Mouse (Mus musculus) mouse trophoblast stem cell (cell line): ENCODE measurements around the gene Casp12.
"Not testable (repeated sequence)": the region's sequence is repeated elsewhere in the genome, so short reads cannot be mapped to it uniquely, and the experiment has no call there.

ENCODE experiments used
- in situ Hi-C, 2 experiments: fragments of 300-500 bp; cut with MseI, MboI; formaldehyde crosslinking; loops; 2 replicates in 1 of 2; 3 replicates in 1 of 2; pipeline ENCODE4 v1.15.1; 2025

Casp12 gene

DNA sequence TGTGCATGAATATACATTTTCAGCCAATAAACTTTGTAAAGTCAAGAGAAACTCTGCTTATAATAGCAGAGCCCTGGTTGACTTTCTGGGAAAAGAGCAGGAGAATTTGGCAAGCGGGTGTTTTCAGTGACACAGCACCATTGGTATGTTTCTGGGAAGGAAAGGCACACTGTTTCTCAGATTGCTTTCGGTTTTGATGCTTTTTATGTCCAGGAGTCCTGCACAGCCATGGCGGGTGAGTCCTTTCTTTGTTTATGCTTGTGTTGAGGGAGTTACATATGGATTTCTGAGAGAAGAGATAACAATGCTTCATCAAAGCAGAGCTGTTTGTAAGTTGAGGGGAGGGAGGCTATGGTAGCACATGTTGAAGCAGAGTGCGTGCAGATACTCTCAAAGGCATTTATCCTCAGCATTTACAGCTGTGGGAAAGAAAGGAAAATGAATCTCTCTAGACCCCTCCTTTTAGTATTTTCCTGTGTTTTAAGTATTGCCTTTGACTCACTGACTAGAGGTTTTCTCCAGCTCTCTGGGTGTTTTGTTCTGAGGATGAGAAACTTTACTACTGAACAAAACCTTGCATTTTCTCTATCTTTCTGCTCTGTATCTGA, at the start of gene Casp12:
Gene Casp12, plus strand, starts transcription at position 140 of the 608 bp plus-strand sequence.
- in situ Hi-C loops = no loop called here

DNA sequence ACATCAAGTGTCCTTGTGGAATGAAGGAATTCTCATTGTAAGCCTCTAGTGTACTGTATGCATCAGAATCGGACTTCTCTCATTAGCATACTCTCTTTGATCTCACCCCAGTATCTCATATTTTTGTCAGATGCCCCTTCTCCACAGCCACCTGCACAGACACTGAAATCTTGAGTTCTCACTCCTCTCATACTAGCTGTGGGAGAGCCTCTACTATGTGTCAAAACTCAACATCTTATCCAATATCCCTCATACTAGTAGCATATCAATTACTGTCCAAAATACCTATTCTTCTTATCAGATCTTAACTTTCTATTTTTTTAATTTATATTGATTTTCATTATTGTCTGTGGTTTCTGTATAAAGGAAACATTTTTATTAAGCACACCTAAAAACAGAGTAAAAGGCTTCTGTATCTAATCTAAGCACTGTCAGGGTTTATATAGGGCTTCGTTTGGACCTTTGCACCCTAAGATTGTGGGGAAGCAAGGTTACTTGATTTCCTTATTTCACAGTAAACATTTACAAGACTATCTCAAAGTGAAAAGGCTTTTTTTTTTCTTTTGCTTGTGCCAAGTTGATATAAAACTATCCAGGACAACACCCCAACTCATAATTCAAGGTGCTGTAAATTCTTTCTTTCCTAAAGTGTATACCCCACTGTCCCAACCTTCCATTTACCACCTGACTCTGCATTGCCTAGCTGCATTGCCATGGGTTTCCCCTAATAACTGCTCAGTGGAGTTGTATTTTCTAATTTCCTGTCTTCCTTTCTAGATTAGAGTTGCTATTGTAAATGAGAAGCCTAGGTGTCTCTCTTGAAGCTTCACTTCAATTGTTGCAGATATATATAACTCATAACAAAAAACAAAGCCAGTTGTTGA, 48.6 kb upstream of the Casp12 start:
- in situ Hi-C loops = no loop called here

DNA sequence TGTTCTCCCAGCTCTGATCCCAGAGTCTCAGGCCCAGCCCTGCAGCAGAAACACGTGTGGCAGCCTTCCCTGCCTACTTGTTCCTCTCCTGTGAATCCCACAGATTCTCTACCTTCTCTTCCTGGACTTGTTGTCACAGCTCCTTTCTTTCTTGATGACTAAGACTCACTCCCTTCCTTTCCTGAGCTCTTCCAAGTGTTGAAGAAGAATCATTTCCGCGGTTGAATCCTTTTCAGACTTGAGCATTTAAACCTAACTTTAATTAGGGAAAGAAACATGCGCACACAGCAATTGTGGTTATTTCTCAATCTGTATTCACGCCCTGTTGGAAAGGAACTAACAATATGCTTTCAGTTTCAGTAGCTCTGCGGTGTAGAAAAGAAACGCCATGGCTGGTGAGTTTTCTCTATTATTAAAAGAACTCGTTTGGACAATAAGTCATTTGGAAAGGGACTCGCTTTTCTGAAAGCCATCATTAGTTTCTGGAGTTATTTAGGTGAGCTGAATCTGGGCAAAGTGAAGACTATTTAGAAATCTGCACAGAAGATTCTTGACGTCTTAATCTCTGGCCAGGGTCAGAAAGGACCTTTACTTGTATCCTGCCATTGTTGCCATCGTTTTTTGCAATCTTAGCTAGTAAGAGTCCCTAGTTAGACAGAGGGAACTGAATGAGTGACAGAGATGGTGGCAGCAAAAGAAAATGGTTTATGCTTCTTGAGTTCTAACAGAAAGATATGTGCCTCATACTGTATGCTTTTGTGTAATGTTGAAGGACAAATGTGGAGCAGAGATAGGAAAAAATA, 46.7 kb upstream of the Casp12 start, which contains the start of gene Casp1:
Gene Casp1, plus strand, starts transcription at position 189 of the 803 bp plus-strand sequence.
- in situ Hi-C loops = no loop called here

DNA sequence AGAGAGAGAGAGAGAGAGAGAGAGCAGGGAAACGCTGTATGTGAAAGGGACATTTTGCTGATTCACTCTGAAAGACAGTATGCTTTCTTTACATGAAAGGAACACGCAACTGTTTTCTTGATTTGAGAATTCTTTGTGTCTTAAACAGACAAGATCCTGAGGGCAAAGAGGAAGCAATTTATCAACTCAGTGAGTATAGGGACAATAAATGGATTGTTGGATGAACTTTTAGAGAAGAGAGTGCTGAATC, 46.2 kb upstream of the Casp12 start:
- in situ Hi-C loops = no loop called here

DNA sequence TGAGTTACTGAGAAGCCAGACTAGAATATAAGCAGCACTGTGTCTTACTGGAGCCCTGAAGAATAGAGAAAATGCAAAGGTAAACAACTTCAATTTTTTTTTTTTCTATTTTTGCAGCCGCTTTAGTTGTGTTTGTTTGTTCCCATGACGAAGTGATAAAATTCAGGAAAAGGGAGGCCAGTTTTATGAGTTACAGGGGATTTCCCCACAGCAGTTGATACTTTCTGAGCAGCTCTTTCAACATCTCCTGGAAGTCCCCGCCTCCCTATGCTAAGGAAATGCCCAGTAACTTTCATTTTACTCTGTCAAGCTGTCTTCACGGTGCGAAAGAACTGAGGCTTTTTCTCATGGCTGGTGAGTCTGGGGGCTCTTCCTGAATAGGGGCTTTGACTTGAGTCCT, 36.7 kb upstream of the Casp12 start, which contains the start of gene Casp4:
Gene Casp4, plus strand, starts transcription at position 268 of the 400 bp plus-strand sequence.
- in situ Hi-C loops = no loop called here

DNA sequence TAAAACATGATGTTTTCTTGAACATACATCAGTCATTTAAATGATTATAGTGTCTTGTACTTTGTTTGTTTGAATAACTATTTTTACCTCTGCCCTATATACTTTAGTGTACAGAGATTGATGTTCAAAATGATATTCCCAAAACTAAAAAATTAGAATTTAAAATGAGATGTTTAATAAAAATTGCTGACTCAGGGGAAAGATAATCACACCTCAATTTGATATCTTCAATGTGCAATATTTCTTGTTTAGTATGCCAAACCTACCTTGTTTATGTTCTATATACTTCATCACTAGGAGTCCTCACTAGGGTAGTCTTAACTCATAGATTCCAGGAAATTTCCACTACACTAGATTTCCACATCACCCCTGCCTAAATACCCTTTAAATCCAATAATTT, 35.1 kb upstream of the Casp12 start:
- in situ Hi-C loops = no loop called here

DNA sequence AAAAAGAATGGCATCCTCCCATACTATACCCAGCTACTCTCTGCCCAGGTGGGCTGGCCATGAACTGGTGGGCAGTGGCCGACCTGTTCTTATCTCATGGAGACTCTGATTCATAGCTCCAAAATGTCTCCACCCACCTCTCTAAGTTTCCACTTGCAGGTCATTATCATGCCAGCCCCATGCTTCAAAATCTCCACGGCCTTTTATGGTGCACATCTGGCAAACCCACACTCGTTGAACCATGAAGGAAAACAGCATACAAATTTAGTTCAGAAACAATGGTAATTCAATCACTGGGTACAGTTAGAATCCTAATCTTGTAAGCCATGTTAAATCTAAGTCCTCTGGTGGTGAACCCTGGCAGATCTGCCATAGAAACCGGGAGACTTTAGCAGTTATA, 33.8 kb upstream of the Casp12 start:
- in situ Hi-C loops = no loop called here

DNA sequence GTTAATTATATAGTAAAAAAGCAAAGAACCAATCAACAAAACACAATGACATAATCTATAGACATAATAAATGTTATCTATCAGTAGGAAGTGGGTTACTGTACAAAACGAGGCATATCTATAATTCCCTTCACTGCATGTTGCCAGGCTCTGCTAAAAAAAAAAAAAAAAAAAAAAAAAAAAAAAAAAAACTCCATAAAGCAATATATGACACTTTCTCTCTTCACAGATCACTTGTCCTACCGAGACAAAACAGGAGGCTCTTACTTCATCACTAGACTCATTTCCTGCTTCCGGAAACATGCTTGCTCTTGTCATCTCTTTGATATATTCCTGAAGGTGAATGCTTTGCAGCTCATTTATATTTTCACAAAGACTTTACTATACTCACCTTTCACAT, 17.0 kb upstream of the Casp12 start:
- in situ Hi-C loops = no loop called here

DNA sequence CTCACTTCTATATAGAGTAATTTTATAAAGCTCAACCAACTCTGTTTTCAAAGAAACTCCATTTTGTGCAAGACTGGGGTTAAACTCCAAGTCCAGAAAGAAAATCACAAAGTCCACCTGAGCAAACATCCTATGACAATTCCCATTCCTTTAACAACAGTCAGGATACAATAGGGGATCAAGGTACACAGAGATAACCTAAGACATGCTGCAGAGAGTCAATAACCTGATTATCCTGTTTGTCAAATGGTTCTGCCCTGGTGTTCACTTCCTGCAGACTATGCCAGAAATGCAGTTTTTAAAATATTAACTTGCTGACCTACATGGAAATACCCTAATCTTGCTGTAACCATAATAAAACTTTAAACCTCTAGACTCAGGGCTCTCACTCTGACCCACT, 12.8 kb upstream of the Casp12 start:
- in situ Hi-C loops = no loop called here

DNA sequence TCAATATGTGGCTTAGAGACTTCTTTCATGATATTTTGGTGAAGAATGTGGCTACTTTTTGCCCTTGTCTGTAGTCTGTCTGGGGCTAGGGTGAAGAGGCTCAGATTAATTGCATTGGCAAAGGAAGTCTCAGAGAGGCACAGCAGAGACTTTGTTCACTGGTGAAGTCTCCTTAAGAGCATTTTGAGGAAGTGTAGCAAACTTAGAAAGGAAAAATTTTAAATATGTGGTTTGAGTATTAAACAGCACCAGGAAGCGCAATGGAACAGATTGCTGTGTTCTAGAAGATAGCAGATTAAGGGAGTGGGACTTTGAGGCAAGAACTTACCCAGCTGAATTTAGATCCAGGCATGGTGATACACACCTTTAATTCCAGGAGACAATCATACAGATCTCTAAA, 11.8 kb upstream of the Casp12 start:
- in situ Hi-C loops = no loop called here

DNA sequence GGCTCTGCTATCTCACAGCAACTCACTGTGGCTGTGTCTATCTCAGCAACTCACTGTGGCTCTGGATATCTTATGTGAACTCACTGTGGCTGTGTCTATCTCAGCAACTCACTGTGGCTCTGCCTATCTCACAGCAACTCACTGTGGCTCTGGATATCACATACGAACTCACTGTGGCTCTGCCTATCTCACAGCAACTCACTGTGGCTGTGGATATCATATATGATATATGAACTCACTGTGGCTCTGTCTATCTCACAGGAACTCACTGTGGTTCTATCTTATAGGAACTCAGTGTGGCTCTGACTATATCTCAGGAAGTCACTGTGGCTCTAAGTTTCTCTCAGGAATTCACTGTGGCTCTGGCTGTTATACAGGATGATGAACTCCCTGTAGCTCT, 2.1 kb upstream of the Casp12 start:
- in situ Hi-C loops = no loop called here

DNA sequence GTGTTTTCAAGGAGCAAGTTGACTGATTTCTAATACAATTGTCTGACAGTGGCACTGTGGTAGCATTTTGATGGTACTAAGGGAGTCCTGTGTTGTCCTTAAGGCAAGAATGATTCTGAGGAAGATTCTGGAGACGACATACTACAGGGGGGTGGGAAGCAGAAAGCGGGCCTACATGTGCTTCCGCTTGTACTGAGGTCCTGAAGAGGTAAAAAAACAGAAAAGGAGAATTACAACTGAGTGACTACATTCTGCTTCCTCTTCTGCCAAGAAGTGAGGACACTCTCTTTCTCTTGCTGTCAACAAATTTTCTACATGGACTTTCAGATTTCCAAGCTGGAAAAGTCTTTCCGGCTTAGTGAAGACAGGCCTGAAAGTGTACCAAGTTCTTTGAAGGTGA, 1.1 kb upstream of the Casp12 start:
- in situ Hi-C loops = no loop called here

DNA sequence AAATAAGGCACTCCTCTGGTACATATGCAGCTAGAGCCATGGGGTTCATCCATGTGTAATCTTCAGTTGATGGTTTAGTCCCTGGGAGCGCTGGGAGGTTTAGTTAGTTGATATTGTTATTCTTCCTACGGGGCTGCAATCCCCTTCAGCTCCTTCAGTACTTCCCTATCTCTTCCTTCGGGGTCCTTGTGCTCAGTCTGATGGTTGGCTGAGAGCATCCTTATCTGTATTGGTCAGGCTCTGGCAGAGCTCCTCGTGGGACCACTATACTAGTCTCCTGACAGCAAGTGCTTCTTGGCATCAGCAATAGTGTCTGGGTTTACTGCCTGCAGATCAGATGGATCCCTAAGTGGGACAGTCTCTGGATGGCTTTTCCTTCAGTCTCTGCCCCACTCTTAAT, 2.2 kb downstream of the Casp12 start:
- in situ Hi-C loops = no loop called here

DNA sequence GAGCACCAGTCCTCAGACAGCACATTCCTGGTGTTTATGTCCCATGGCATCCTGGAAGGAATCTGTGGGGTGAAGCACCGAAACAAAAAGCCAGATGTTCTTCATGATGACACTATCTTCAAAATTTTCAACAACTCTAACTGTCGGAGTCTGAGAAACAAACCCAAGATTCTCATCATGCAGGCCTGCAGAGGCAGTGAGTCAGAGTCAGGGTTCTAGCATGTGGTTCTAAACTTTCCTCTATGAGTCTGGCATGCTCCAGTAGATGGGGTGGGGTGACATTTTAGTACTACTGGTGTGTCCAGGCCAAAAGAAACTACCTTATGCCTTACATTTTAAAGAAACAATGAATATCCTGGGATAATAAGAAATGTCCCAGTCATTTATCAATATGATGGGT, 8.4 kb downstream of the Casp12 start:
- in situ Hi-C loops = no loop called here

DNA sequence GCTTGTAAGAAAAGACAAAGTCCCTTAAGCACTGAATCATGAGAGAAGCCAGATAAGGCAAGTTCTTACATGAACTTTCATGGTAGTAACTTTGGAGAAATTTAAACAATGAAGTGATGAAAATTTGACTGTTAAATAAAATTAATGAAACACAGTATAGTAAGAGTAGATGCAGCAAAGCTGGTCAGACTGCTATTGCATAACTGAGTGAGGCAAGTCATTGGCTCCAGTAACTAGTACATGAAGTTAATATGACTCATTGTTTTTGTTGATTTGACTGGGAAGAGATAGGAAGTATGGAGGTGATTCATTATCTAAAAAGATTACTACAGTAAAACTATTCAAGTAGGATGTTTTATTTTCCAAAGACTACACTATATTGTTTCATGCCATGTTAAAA, 11.6 kb downstream of the Casp12 start:
- in situ Hi-C loops = no loop called here

DNA sequence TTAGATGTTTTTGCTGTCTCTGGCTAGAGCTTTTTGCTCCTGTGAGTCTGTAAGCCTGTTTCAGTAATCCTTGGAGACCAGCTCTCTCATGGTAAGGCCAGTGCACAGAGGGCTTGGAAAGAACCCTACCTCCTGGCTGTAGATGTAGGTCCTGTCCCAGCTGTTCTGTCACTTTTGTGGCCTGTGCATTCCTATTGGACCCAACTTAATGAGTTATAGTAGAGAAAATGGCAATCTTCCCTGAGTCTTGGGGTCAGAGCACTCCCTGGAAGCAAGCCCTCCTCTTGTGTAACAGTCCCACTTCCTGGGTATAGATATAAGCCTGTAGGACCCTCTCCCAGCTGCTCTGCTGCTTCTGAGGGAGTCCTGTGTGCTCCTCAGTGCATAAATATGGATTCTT, 48.3 kb downstream of the Casp12 start:
- in situ Hi-C loops = no loop called here

DNA sequence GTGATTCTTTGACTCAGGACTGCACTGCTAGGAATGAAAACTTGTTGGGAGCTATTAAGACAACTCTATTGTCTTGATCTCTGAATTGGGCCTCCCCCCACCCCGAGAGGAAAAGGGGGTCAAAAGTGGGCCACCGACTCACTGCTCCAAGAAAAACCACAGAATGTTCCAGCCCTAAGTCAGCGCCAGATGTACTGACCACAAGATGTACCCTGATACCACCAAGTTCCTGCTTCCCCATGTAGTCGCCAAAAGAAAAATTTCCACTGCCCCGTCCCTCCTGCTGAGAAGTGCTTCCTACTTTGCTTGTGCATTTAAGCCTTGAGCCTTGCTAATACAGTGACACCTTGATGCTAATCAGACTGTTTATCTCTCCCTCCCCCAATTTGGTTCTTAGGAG, 50.6 kb downstream of the Casp12 start:
- in situ Hi-C loops = not testable (repeated sequence)

DNA sequence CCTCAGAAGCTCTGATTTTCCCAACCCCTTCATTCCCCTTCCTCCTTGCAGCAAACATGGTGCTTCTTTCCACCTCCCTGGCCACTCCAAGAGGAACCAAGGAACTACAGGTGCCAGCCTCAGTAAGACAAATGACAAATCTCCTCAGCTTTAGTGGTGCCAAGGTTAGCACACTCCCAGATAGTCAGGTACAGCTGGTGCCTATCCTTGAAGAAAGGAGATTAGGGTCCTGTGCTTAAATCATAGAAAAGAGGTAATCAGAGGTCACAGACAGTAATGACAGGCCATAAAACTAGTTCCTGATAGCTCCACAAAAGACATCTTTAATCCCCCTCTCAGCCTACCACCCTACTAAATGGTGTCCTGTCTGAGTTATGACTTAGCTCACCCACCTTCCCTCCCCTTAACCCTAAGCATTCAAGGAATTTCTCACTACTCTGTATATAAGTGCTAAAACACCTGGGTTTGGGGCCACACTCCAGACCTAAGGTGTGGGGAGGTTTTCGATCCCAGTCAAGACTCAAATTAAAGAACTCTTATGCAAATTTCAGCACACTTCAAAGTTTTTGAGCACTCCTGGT, 65.8 kb downstream of the Casp12 start:
- in situ Hi-C loops = no loop called here

DNA sequence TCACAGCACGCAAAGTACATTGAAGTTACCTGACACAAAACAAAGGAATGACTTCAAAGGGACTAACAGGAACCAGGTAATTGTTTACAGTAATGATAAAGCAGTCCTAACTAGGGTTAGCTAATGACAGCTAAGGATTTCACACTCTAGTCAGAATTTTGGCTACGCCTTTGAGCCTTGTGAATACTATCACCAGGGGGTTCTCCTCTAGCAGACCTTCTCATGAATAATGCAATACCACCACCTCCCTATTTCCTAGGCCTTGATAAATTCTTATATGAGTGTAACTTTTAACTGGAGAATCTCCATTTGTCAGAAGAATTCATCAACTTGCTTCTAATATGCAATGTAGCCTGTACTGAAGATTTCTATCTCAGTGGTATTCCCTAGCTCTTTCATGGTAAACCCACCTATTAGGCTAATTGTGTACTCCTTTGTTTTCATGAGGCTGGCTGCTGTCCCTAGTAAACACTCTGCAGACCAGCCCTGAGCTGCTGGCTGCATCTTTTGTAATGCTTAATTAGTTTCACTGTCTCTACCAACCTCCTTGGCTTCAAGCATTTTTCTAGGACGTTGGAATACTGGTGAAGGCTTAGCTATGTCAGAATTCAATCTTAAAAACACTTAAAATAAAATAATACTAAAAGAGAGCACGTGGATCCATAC, 67.3 kb downstream of the Casp12 start:
- in situ Hi-C loops = no loop called here

DNA sequence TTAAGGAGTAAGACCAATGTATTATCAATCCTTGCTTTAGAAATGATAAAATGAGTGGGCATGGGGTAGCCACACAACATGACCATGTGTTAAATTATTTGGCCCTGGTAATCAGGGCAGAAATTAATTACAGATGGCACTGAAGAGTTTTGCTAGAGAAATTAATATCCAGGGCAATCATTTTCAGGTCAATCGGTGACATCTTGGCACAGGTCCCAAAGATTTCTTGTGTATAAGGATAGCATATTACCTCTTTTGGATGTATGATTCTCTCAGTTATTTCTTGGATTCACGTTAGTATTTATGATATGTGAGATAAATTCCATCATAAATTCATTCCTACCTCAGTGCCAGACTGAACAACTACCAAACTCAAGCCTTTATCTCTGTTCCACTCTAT, 72.6 kb downstream of the Casp12 start:
- in situ Hi-C loops = no loop called here
